Comparison of ENCODE assay signal across 8 mouse cellular contexts in the genomic region with DNA sequence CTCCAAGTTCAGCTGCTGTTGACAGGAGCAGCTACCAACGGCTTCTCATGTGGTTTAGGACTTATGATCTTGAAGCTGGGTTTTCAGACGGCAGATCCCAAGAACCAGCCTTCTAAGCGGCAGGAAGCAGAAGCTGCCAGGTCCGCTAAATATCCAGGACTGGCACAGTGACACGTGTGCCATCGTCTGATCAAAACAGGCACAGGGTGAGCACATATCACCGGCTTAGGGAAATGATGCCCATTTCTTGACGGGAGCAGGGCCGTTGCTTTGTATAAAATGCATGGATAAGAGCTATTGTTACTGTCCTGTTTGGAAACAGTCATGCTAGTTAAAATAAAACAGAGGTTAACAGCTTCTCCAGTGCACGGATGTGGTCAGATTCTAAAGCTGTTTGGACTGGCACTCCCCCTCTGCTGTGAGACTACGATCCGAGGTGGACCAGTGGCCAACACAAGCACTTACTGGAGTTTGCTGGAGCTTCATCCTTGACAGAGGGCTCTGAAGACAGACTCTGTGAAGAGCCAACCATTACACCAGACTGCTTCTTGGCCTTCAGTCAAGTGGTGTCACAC. TPM values are rescaled to one million over a fixed set of nuclear protein-coding genes. Genes with fewer than 3 reads are reported as not detected.
DNase-seq lines count a peak whose midpoint lies in the region; ATAC-seq and TF ChIP-seq lines count a peak whose summit lies in the region.

No protein-coding gene starts in this region.

- H3K9me3 ChIP-seq in lung, postnatal 0 days (ENCODE audit: low read length), result no peaks in the 10 kb centered on the region
- no peaks in the 10 kb centered on the region for H3K9me3 ChIP-seq in forebrain, embryonic 14.5 days (replicated peaks; ENCODE audit: control insufficient read depth, low read length)
- H3K9me3 ChIP-seq in liver, embryonic 11.5 days (ENCODE audit: control insufficient read depth, low read length), result no peaks in the 10 kb centered on the region
- no peaks in the 10 kb centered on the region for H3K9me3 ChIP-seq in stomach, embryonic 15.5 days

- H3K27me3 ChIP-seq in lung, postnatal 0 days (replicated peaks; ENCODE audit: insufficient read depth, low read length), result no peaks in the 10 kb centered on the region
- no peaks in the 10 kb centered on the region for H3K27me3 ChIP-seq in forebrain, embryonic 14.5 days (replicated peaks; ENCODE audit: control insufficient read depth, insufficient read depth, low read length)
- H3K27me3 ChIP-seq in liver, embryonic 11.5 days (replicated peaks; ENCODE audit: control insufficient read depth, insufficient read depth, low read length), result no peaks in the 10 kb centered on the region
- H3K27me3 ChIP-seq in stomach, embryonic 15.5 days (replicated peaks), result no peaks in the 10 kb centered on the region

- DNase-seq in lung, postnatal 0 days (ENCODE audit: low spot score), result no peak
- DNase-seq in lung, postnatal 14 days, result no peak
- no peak for DNase-seq in forebrain, embryonic 14.5 days (ENCODE audit: low spot score)
- no peak for DNase-seq in liver, embryonic 11.5 days (ENCODE audit: low spot score)
- DNase-seq in cerebellum, postnatal 10 days, result no peak
- DNase-seq in urinary bladder, adult 18-20 months (ENCODE audit: low spot score in 2 of 2), result no peak
- DNase-seq in spleen, postnatal 14 days (ENCODE audit: low spot score in 2 of 2), result no peak

- H3K4me1 ChIP-seq in lung, postnatal 0 days (ENCODE audit: insufficient read depth, low read depth, low read length), result no peaks in the 10 kb centered on the region
- H3K4me1 ChIP-seq in forebrain, embryonic 14.5 days (ENCODE audit: control insufficient read depth, insufficient read depth, low read length), result 0 out of 2 replicates have a peak, but pooled peaks cover 2% of the 10 kb centered on the region
- H3K4me1 ChIP-seq in liver, embryonic 11.5 days (replicated peaks; ENCODE audit: control insufficient read depth, insufficient read depth, low read length), result peaks cover 6% of the 10 kb centered on the region
- H3K4me1 ChIP-seq in stomach, embryonic 15.5 days, result peaks cover 6% of the 10 kb centered on the region; the same call in 1 of the 2 replicates

- peak overlapping the region; percentile 82 for H3K27ac ChIP-seq in lung, postnatal 0 days (ENCODE audit: low read length)
- H3K27ac ChIP-seq in forebrain, embryonic 14.5 days (ENCODE audit: low read depth, low read length), result no peak overlapping the region
- peak overlapping the region; percentile 80 for H3K27ac ChIP-seq in liver, embryonic 11.5 days (ENCODE audit: low read depth, low read length)
- peak overlapping the region; percentile 52; the same call in 1 of the 2 replicates for H3K27ac ChIP-seq in stomach, embryonic 15.5 days

- 19% methylated on average over 12 of the region's 12 CpGs for WGBS in lung, postnatal 0 days
- WGBS in forebrain, embryonic 14.5 days, result 51% methylated on average over 12 of the region's 12 CpGs
- 31% methylated on average over 12 of the region's 12 CpGs for WGBS in liver, embryonic 11.5 days
- WGBS in stomach, embryonic 15.5 days, result 32% methylated on average over 12 of the region's 12 CpGs

- TF ChIP-seq CTCF in lung, postnatal 0 days (IDR thresholded peaks at IDR 0.05), result no peak

- H3K36me3 ChIP-seq in lung, postnatal 0 days (ENCODE audit: insufficient read depth, low read length), result peaks cover 7% of the 10 kb centered on the region; the same call in 1 of the 2 replicates
- peaks cover 6% of the 10 kb centered on the region; the same call in 1 of the 2 replicates for H3K36me3 ChIP-seq in forebrain, embryonic 14.5 days (ENCODE audit: control insufficient read depth, insufficient read depth, low read length)
- H3K36me3 ChIP-seq in liver, embryonic 11.5 days (ENCODE audit: control insufficient read depth, insufficient read depth, low read length), result peaks cover 18% of the 10 kb centered on the region
- H3K36me3 ChIP-seq in stomach, embryonic 15.5 days, result peaks cover 13% of the 10 kb centered on the region

- H3K9ac ChIP-seq in lung, postnatal 0 days (replicated peaks; ENCODE audit: low read depth), result peak overlapping the region; percentile 20
- peak overlapping the region; percentile 53; the same call in 1 of the 2 replicates for H3K9ac ChIP-seq in forebrain, embryonic 14.5 days (ENCODE audit: low read length)
- peak overlapping the region; percentile 71 for H3K9ac ChIP-seq in liver, embryonic 11.5 days (ENCODE audit: low read depth, low read length)
- no peak overlapping the region for H3K9ac ChIP-seq in stomach, embryonic 15.5 days

- ATAC-seq in lung, postnatal 0 days, result peak; percentile 47
- no peak for ATAC-seq in forebrain, embryonic 14.5 days
- ATAC-seq in liver, embryonic 11.5 days (replicated peaks; ENCODE audit: low FRiP score), result peak; percentile 10; the same call in 1 of the 2 replicates
- ATAC-seq in stomach, embryonic 15.5 days (ENCODE audit: insufficient read depth, low FRiP score, low read depth), result no peak

- no peak for TF ChIP-seq EP300 in lung, postnatal 0 days (IDR thresholded peaks at IDR 0.05)

- peak overlapping the region; percentile 54 for H3K4me2 ChIP-seq in lung, postnatal 0 days (replicated peaks; ENCODE audit: low read depth, low read length)
- H3K4me2 ChIP-seq in forebrain, embryonic 14.5 days (ENCODE audit: low read length), result peak overlapping the region; percentile 58
- H3K4me2 ChIP-seq in liver, embryonic 11.5 days, result peak overlapping the region; percentile 71
- H3K4me2 ChIP-seq in stomach, embryonic 15.5 days, result peak overlapping the region; percentile 68

- peak overlapping the region; percentile 36 for H3K4me3 ChIP-seq in lung, postnatal 0 days (ENCODE audit: low read depth, low read length)
- peak overlapping the region; percentile 27 for H3K4me3 ChIP-seq in forebrain, embryonic 14.5 days (ENCODE audit: low read depth, low read length)
- H3K4me3 ChIP-seq in liver, embryonic 11.5 days (ENCODE audit: low read depth, low read length), result peak overlapping the region; percentile 50
- H3K4me3 ChIP-seq in stomach, embryonic 15.5 days (replicated peaks), result peak overlapping the region; percentile 39

RNA-seq across cellular contexts. Expression of a gene that starts 17.6 kb away (rescaled TPM):
- 236 and 244 TPM in 2 replicates for polyA plus RNA-seq in lung, postnatal 0 days (2015; fragmentation: Nextera tagmentation; extraction: Ambion mirVana)
- 266 and 307 TPM in 2 replicates for polyA plus RNA-seq in forebrain, embryonic 14.5 days (2014; fragmentation: Nextera tagmentation; extraction: Ambion mirVana)
- 314 and 321 TPM in 2 replicates for polyA plus RNA-seq in liver, embryonic 11.5 days (2014; fragmentation: Nextera tagmentation; extraction: Ambion mirVana)
- 423 and 433 TPM in 2 replicates for polyA plus RNA-seq in stomach, embryonic 15.5 days (2015; fragmentation: Nextera tagmentation; extraction: Ambion mirVana)

RNA-seq across cellular contexts. Expression of a gene that starts 38.5 kb away (rescaled TPM):
- polyA plus RNA-seq in lung, postnatal 0 days (2015; fragmentation: Nextera tagmentation; extraction: Ambion mirVana), result 771 and 839 TPM in 2 replicates
- polyA plus RNA-seq in forebrain, embryonic 14.5 days (2014; fragmentation: Nextera tagmentation; extraction: Ambion mirVana), result 619 and 916 TPM in 2 replicates
- polyA plus RNA-seq in liver, embryonic 11.5 days (2014; fragmentation: Nextera tagmentation; extraction: Ambion mirVana), result 1,055 and 1,138 TPM in 2 replicates
- polyA plus RNA-seq in stomach, embryonic 15.5 days (2015; fragmentation: Nextera tagmentation; extraction: Ambion mirVana), result 843 and 874 TPM in 2 replicates

Comparison
In these comparisons a context has a peak if more than half of its experiments do, and no peak if none do; other contexts are left out.
1. ATAC-seq: peak in lung, postnatal 0 days (single experiment) and liver, embryonic 11.5 days (single experiment); none in forebrain, embryonic 14.5 days (single experiment) and stomach, embryonic 15.5 days (single experiment).
2. Peak in every context shown above with its lines, with median percentiles within 50 percentile points of each other: H3K4me2 ChIP-seq and H3K4me3 ChIP-seq.